Mouse (Mus musculus) kidney, adult 2 months (tissue): ENCODE measurements around the gene Tnnc1.

Experiments
- CTCF ChIP-seq: fragments of 200-500 bp; conservative IDR thresholded peaks from 2 replicates; pipeline ENCODE4 v1.5.1; 2011; ENCODE audit warnings: low read depth, mild to moderate bottlenecking, control low read depth, low read length, moderate library complexity, mixed read lengths; ENCODE audit not compliant: insufficient read depth, insufficient read length
- POLR2A ChIP-seq: fragments of 200-500 bp; IDR thresholded peaks from one replicate; pipeline ENCODE4 v1.6.1; 2011; ENCODE audit warnings: low read depth, low read length, control low read depth

- TF ChIP-seq POLR2A (no peak), CTCF (no peak)
These were observed at the start of gene Tnnc1 for GRCm38 (mm10) chr14:31208084-31208483.
